In genomic region chrX:38635638-38635931, GRCm38 (mm10) we compare ENCODE assay signal across 8 mouse cellular contexts. TPM values are rescaled to one million over a fixed set of nuclear protein-coding genes. Genes with fewer than 3 reads are reported as not detected.
A peak's percentile ranks its signal among the peaks of the same experiment; 100 is the strongest.
DNase-seq lines count a peak whose midpoint lies in the region; ATAC-seq and TF ChIP-seq lines count a peak whose summit lies in the region.

No protein-coding gene starts in this region.

- H3K27me3 ChIP-seq in heart, embryonic 14.5 days (ENCODE audit: control insufficient read depth, insufficient read depth, low read length): no peaks in the 10 kb centered on the region
- H3K27me3 ChIP-seq in MEL (ENCODE audit: control insufficient read depth in 1 of 2, insufficient read depth in 2 of 2, low read length in 2 of 2): no peaks in the 10 kb centered on the region
- no peaks in the 10 kb centered on the region for H3K27me3 ChIP-seq in hindbrain, embryonic 12.5 days
- H3K27me3 ChIP-seq in midbrain, embryonic 11.5 days (ENCODE audit: control insufficient read depth, insufficient read depth, low read length): no peaks in the 10 kb centered on the region

- no peaks in the 10 kb centered on the region for H3K36me3 ChIP-seq in heart, embryonic 14.5 days (ENCODE audit: control insufficient read depth, insufficient read depth, low read length)
- H3K36me3 ChIP-seq in MEL (ENCODE audit: control insufficient read depth in 1 of 2, insufficient read depth in 2 of 2, low read length in 2 of 2): peaks cover 0 to 6% of the 10 kb centered on the region in 2 experiments; a peak in 2 of 4 replicates
- no peaks in the 10 kb centered on the region for H3K36me3 ChIP-seq in hindbrain, embryonic 12.5 days
- H3K36me3 ChIP-seq in midbrain, embryonic 11.5 days (ENCODE audit: control insufficient read depth, insufficient read depth, low read length): no peaks in the 10 kb centered on the region

- TF ChIP-seq EP300 in MEL (IDR thresholded peaks at IDR 0.05; ENCODE audit: low read depth in 1 of 2, low read length in 2 of 2): no peak

- peak overlapping the region; percentile 44 to 53; a peak in 1 of 4 replicates for H3K27ac ChIP-seq in heart, embryonic 14.5 days (replicated peaks in 1 of 2; ENCODE audit: control insufficient read depth in 1 of 2, insufficient read depth in 1 of 2, low read depth in 2 of 2, low read length in 2 of 2)
- H3K27ac ChIP-seq in MEL (ENCODE audit: control insufficient read depth, low read depth, low read length): no peak overlapping the region; the same call in 1 of the 2 replicates
- no peak overlapping the region for H3K27ac ChIP-seq in hindbrain, embryonic 12.5 days
- H3K27ac ChIP-seq in midbrain, embryonic 11.5 days (ENCODE audit: low read depth, low read length): no peak overlapping the region

- no peaks in the 10 kb centered on the region for H3K9me3 ChIP-seq in heart, embryonic 14.5 days (ENCODE audit: control insufficient read depth, low read length)
- H3K9me3 ChIP-seq in MEL (replicated peaks; ENCODE audit: insufficient read depth, low read length): no peaks in the 10 kb centered on the region
- no peaks in the 10 kb centered on the region for H3K9me3 ChIP-seq in hindbrain, embryonic 12.5 days (replicated peaks)
- no peaks in the 10 kb centered on the region for H3K9me3 ChIP-seq in midbrain, embryonic 11.5 days (ENCODE audit: control insufficient read depth, low read length)

- peaks cover 9% of the 10 kb centered on the region for H3K79me2 ChIP-seq in MEL (ENCODE audit: control insufficient read depth, insufficient read depth, low read length, poor library complexity)

- H3K4me2 ChIP-seq in heart, embryonic 14.5 days (ENCODE audit: low read length): peak overlapping the region; percentile 61
- peak overlapping the region; percentile 47 for H3K4me2 ChIP-seq in hindbrain, embryonic 12.5 days (replicated peaks)
- peak overlapping the region; percentile 41; the same call in 1 of the 2 replicates for H3K4me2 ChIP-seq in midbrain, embryonic 11.5 days

- TF ChIP-seq POLR2A in MEL (IDR thresholded peaks at IDR 0.05; ENCODE audit: control insufficient read depth in 1 of 2, insufficient read depth in 1 of 2, low read depth in 1 of 2, low read length in 2 of 2, poor library complexity in 1 of 2): no peak

- no peak for TF ChIP-seq RAD21 in MEL (IDR thresholded peaks at IDR 0.05; ENCODE audit: low read depth, low read length)

- no peak for ATAC-seq in heart, embryonic 14.5 days (ENCODE audit: insufficient number of reproducible peaks, insufficient read depth, low FRiP score, low read depth)
- peak; percentile 20 for ATAC-seq in hindbrain, embryonic 12.5 days (ENCODE audit: low FRiP score)
- no peak; the same call in 1 of the 2 replicates for ATAC-seq in midbrain, embryonic 11.5 days (ENCODE audit: low FRiP score)
- ATAC-seq in activated CD4-positive, CD25-positive, alpha-beta regulatory T cell, adult 4 months: no peak

- no peaks in the 10 kb centered on the region for H3K4me1 ChIP-seq in heart, embryonic 14.5 days (ENCODE audit: control insufficient read depth in 2 of 2, insufficient read depth in 2 of 2, low read length in 2 of 2)
- H3K4me1 ChIP-seq in MEL (ENCODE audit: control insufficient read depth in 1 of 2, insufficient read depth in 2 of 2, low read length in 2 of 2): no peaks in the 10 kb centered on the region; a peak in 1 of 4 replicates
- peaks cover 2% of the 10 kb centered on the region; the same call in 1 of the 2 replicates for H3K4me1 ChIP-seq in hindbrain, embryonic 12.5 days
- peaks cover 3% of the 10 kb centered on the region; the same call in 1 of the 2 replicates for H3K4me1 ChIP-seq in midbrain, embryonic 11.5 days (ENCODE audit: control insufficient read depth, insufficient read depth, low read length)

- peak overlapping the region; percentile 55; the same call in 1 of the 2 replicates for H3K9ac ChIP-seq in heart, embryonic 14.5 days (ENCODE audit: low read length)
- H3K9ac ChIP-seq in MEL (ENCODE audit: control insufficient read depth, low read depth, low read length, poor library complexity, severe bottlenecking): peak overlapping the region; percentile 74
- no peak overlapping the region for H3K9ac ChIP-seq in hindbrain, embryonic 12.5 days
- no peak overlapping the region for H3K9ac ChIP-seq in midbrain, embryonic 11.5 days (ENCODE audit: low read length)

- peak overlapping the region; percentile 34 to 49; a peak in 2 of 4 replicates for H3K4me3 ChIP-seq in heart, embryonic 14.5 days (ENCODE audit: control insufficient read depth in 1 of 2, insufficient read depth in 1 of 2, low read depth in 1 of 2, low read length in 2 of 2)
- peak overlapping the region; percentile 80 to 89 for H3K4me3 ChIP-seq in MEL (ENCODE audit: control insufficient read depth in 1 of 2, insufficient read depth in 1 of 2, low read depth in 2 of 2, low read length in 2 of 2)
- peak overlapping the region; percentile 47 for H3K4me3 ChIP-seq in hindbrain, embryonic 12.5 days
- H3K4me3 ChIP-seq in midbrain, embryonic 11.5 days (ENCODE audit: low read depth, low read length): peak overlapping the region; percentile 44; the same call in 1 of the 2 replicates

- intact Hi-C loops in gastrocnemius, postnatal 36 days (cut with DNase I): no loop called here

- no peak for TF ChIP-seq CTCF in MEL (IDR thresholded peaks at IDR 0.05 in 2 of 3, conservative IDR thresholded peaks at IDR 0.05 in 1 of 3; ENCODE audit: control insufficient read depth in 1 of 3, insufficient read depth in 1 of 3, low read depth in 2 of 3, low read length in 3 of 3, poor library complexity in 1 of 3, severe bottlenecking in 1 of 3)

- no peak for DNase-seq in heart, adult 9 months (ENCODE audit: low spot score in 2 of 2)
- DNase-seq in MEL (ENCODE audit: low read depth, low spot score): no peak
- DNase-seq in midbrain, embryonic 11.5 days (ENCODE audit: low spot score, missing footprints): no peak
- DNase-seq in spleen, postnatal 36 days (ENCODE audit: low spot score in 2 of 2): no peak
- no peak for DNase-seq in gastrocnemius, postnatal 36 days

TF ChIP-seq in MEL, 35 proteins besides CTCF, POLR2A, EP300 and RAD21:
- 0 out of 2 replicates have a peak, but pooled peaks have one; percentile 11 for TF ChIP-seq SIN3A (IDR thresholded peaks at IDR 0.05; ENCODE audit: low read length)
- no peak for TF ChIP-seq CHD2 (IDR thresholded peaks at IDR 0.05; ENCODE audit: low read length)

RNA-seq across cellular contexts. Expression of gene C1galt1c1, which starts 0.7 kb away (rescaled TPM):
- 25.6 and 29.3 TPM in 2 replicates for polyA plus RNA-seq in heart, embryonic 14.5 days (2014; fragmentation: Nextera tagmentation; extraction: Ambion mirVana)
- total RNA-seq in MEL (2012; rRNA removed): 10.6 and 11.0 TPM in 2 replicates
- 1 to 10 TPM in 1 of 2 experiments, not detected in 1; 8.0 TPM for polyA plus RNA-seq in MEL (2012; ENCODE audit: insufficient read depth in 1 of 2, insufficient read length in 2 of 2, low read depth in 1 of 2, low replicate concordance in 2 of 2, missing spikeins in 1 of 2)
- polyA plus RNA-seq in hindbrain, embryonic 12.5 days (2016; fragmentation: Nextera tagmentation; extraction: Ambion mirVana): 25.9 and 29.0 TPM in 2 replicates
- 23.7 and 25.6 TPM in 2 replicates for polyA plus RNA-seq in midbrain, embryonic 11.5 days (2014; fragmentation: Nextera tagmentation; extraction: Ambion mirVana)
- total RNA-seq in gastrocnemius, postnatal 36 days (2021): 1 to 10 TPM; 8.7 to 9.6 TPM
- polyA plus RNA-seq in activated CD4-positive, CD25-positive, alpha-beta regulatory T cell, adult 4 months (2017; shearing (Covaris generic)): 10 to 100 TPM; 23.5 to 28.0 TPM

RNA-seq across cellular contexts. Expression of gene Mcts1, which starts 35.2 kb away (rescaled TPM):
- polyA plus RNA-seq in heart, embryonic 14.5 days (2014; fragmentation: Nextera tagmentation; extraction: Ambion mirVana): 53.0 and 62.4 TPM in 2 replicates
- 37.0 and 39.3 TPM in 2 replicates for total RNA-seq in MEL (2012; rRNA removed)
- polyA plus RNA-seq in MEL (2012; ENCODE audit: insufficient read depth in 1 of 2, insufficient read length in 2 of 2, low read depth in 1 of 2, low replicate concordance in 2 of 2, missing spikeins in 1 of 2): 10 to 100 TPM in 1 of 2 experiments, not detected in 1; 27.3 TPM
- 125 TPM in 2 replicates for polyA plus RNA-seq in hindbrain, embryonic 12.5 days (2016; fragmentation: Nextera tagmentation; extraction: Ambion mirVana)
- 106 and 108 TPM in 2 replicates for polyA plus RNA-seq in midbrain, embryonic 11.5 days (2014; fragmentation: Nextera tagmentation; extraction: Ambion mirVana)
- total RNA-seq in gastrocnemius, postnatal 36 days (2021): 10 to 100 TPM; 43.0 to 43.9 TPM
- polyA plus RNA-seq in activated CD4-positive, CD25-positive, alpha-beta regulatory T cell, adult 4 months (2017; shearing (Covaris generic)): 100 to 1,000 TPM; 124 to 127 TPM

RNA-seq across cellular contexts. Expression of gene Cul4b, which starts 59.6 kb away (rescaled TPM):
- polyA plus RNA-seq in heart, embryonic 14.5 days (2014; fragmentation: Nextera tagmentation; extraction: Ambion mirVana): 20.5 and 21.9 TPM in 2 replicates
- total RNA-seq in MEL (2012; rRNA removed): 19.0 and 22.7 TPM in 2 replicates
- 10 to 100 TPM in 1 of 2 experiments, not detected in 1; 28.2 TPM for polyA plus RNA-seq in MEL (2012; ENCODE audit: insufficient read depth in 1 of 2, insufficient read length in 2 of 2, low read depth in 1 of 2, low replicate concordance in 2 of 2, missing spikeins in 1 of 2)
- polyA plus RNA-seq in hindbrain, embryonic 12.5 days (2016; fragmentation: Nextera tagmentation; extraction: Ambion mirVana): 31.5 and 33.8 TPM in 2 replicates
- 45.6 and 46.8 TPM in 2 replicates for polyA plus RNA-seq in midbrain, embryonic 11.5 days (2014; fragmentation: Nextera tagmentation; extraction: Ambion mirVana)
- 1 to 10 TPM; 9.1 to 9.3 TPM for total RNA-seq in gastrocnemius, postnatal 36 days (2021)
- polyA plus RNA-seq in activated CD4-positive, CD25-positive, alpha-beta regulatory T cell, adult 4 months (2017; shearing (Covaris generic)): 10 to 100 TPM; 27.8 to 38.4 TPM

Comparison
In these comparisons a context has a peak if more than half of its experiments do, and no peak if none do; other contexts are left out.
1. H3K27ac ChIP-seq: peak in heart, embryonic 14.5 days (2 of 2); none in MEL (single experiment), hindbrain, embryonic 12.5 days (single experiment) and midbrain, embryonic 11.5 days (single experiment).
2. H3K9ac ChIP-seq: peak in heart, embryonic 14.5 days (single experiment) and MEL (single experiment); none in hindbrain, embryonic 12.5 days (single experiment) and midbrain, embryonic 11.5 days (single experiment).
3. Peak in every context shown above with its lines, with median percentiles within 50 percentile points of each other: H3K4me2 ChIP-seq and H3K4me3 ChIP-seq.